Mouse (Mus musculus) midbrain, embryonic 11.5 days (tissue): ENCODE results near the gene Cyp27a1. TPM values are rescaled to one million over a fixed set of nuclear protein-coding genes. Genes with fewer than 3 reads are reported as not detected.

Source experiments
- ATAC-seq: fragments of 200-750 bp; cut with Nextera tagmentation; 2 replicates; pipeline ENCODE4 v1.8.0; 2017; ENCODE audit warnings: moderate TSS enrichment, moderate library complexity; ENCODE audit not compliant: low FRiP score
- DNase-seq: peaks from one replicate; pipeline ENCODE4 v3.0.0; 2015; ENCODE audit warnings: low spot score; ENCODE audit errors: missing footprints
- H3K27ac ChIP-seq: fragments of 300-500 bp; sonication (generic); 2 replicates; pipeline ENCODE4 v1.5.1; 2014; ENCODE audit warnings: low read depth, low read length
- H3K27me3 ChIP-seq: fragments of 300-500 bp; sonication (generic); 2 replicates; pipeline ENCODE4 v1.6.1; 2014; ENCODE audit warnings: mild to moderate bottlenecking, low read length, moderate library complexity, mixed read lengths; ENCODE audit not compliant: control insufficient read depth, insufficient read depth
- H3K36me3 ChIP-seq: fragments of 300-500 bp; sonication (generic); 2 replicates; pipeline ENCODE4 v1.6.1; 2014; ENCODE audit warnings: mild to moderate bottlenecking, low read length, moderate library complexity, mixed read lengths; ENCODE audit not compliant: control insufficient read depth, insufficient read depth
- H3K4me1 ChIP-seq: fragments of 300-500 bp; sonication (generic); 2 replicates; pipeline ENCODE4 v1.6.1; 2014; ENCODE audit warnings: low read length; ENCODE audit not compliant: control insufficient read depth, insufficient read depth
- H3K4me2 ChIP-seq: fragments of 300-500 bp; sonication (generic); 2 replicates; pipeline ENCODE4 v1.6.1; 2014; ENCODE audit warnings: mild to moderate bottlenecking, moderate library complexity
- H3K4me3 ChIP-seq: fragments of 300-500 bp; sonication (generic); 2 replicates; pipeline ENCODE4 v1.5.1; 2014; ENCODE audit warnings: low read depth, low read length
- H3K9ac ChIP-seq: fragments of 300-500 bp; sonication (generic); 2 replicates; pipeline ENCODE4 v1.6.1; 2014; ENCODE audit warnings: low read length
- H3K9me3 ChIP-seq: fragments of 300-500 bp; sonication (generic); 2 replicates; pipeline ENCODE4 v1.6.1; 2016; ENCODE audit warnings: low read length; ENCODE audit not compliant: control insufficient read depth
- WGBS: fragments of 180-500 bp; shearing (Covaris S2); extraction: QIAGEN DNeasy Blood & Tissue Kit; methylation state at CpG from one replicate; pipeline ENCODE4 v1.1.7; 2014; 5-methylcytosine and 5-hydroxymethylcytosine counted together
- polyA plus RNA-seq: library from polyadenylated mRNA; unstranded; fragments of >200 nt; fragmentation: Nextera tagmentation; extraction: Ambion mirVana; gene quantifications from 2 replicates; pipeline ENCODE4 v1.2.1, GENCODE M21; 2014

The Cyp27a1 gene
- polyA plus RNA-seq, 1 experiment from 2014 or later, result 6.7 TPM

- Histone ChIP-seq H3K9me3 (no peaks in the 10 kb centered on the region), H3K27me3 (no peaks in the 10 kb centered on the region), H3K27ac (no peak overlapping the region), H3K36me3 (no peaks in the 10 kb centered on the region), H3K4me3 (peak overlapping the region; percentile 43), H3K4me2 (peak overlapping the region; percentile 92), H3K9ac (peak overlapping the region; percentile 65), H3K4me1 (no peaks in the 10 kb centered on the region)
- peak; percentile 90 for DNase-seq
- no peak; the same call in 1 of the 2 replicates for ATAC-seq
- 38% methylated on average over 12 of the region's 12 CpGs for WGBS
Observed at GRCm38 (mm10) chr1:74713859-74714730, 721 bp downstream of the Cyp27a1 start.

GRCm38 (mm10) chr1:74714967-74715366 is 1.6 kb downstream of the Cyp27a1 start:
- Histone ChIP-seq H3K27ac (no peak overlapping the region), H3K9ac (no peak overlapping the region), H3K4me3 (no peak overlapping the region), H3K27me3 (no peaks in the 10 kb centered on the region), H3K36me3 (no peaks in the 10 kb centered on the region), H3K4me1 (no peaks in the 10 kb centered on the region), H3K4me2 (no peak overlapping the region), H3K9me3 (no peaks in the 10 kb centered on the region)
- 67% methylated on average over 2 of the region's 2 CpGs for WGBS
- ATAC-seq (no peak), DNase-seq (no peak)

- Histone ChIP-seq H3K4me1 (no peaks in the 10 kb centered on the region), H3K9ac (no peak overlapping the region), H3K27me3 (no peaks in the 10 kb centered on the region), H3K4me3 (no peak overlapping the region), H3K9me3 (no peaks in the 10 kb centered on the region), H3K27ac (no peak overlapping the region), H3K4me2 (no peak overlapping the region), H3K36me3 (no peaks in the 10 kb centered on the region)
- 71% methylated on average over 5 of the region's 5 CpGs for WGBS
- ATAC-seq (no peak), DNase-seq (no peak)
Observed at GRCm38 (mm10) chr1:74715468-74715867, 2.1 kb downstream of the Cyp27a1 start.

GRCm38 (mm10) chr1:74715886-74716285 is 2.5 kb downstream of the Cyp27a1 start:
- DNase-seq, result no peak
- no peaks in the 10 kb centered on the region for H3K9me3 ChIP-seq
- ATAC-seq, result no peak
- no peak overlapping the region for H3K4me2 ChIP-seq
- no peak overlapping the region for H3K4me3 ChIP-seq
- H3K9ac ChIP-seq, result no peak overlapping the region
- 90% methylated on average over 6 of the region's 6 CpGs for WGBS
- H3K4me1 ChIP-seq, result no peaks in the 10 kb centered on the region
- H3K27me3 ChIP-seq, result no peaks in the 10 kb centered on the region
- no peak overlapping the region for H3K27ac ChIP-seq
- no peaks in the 10 kb centered on the region for H3K36me3 ChIP-seq

GRCm38 (mm10) chr1:74718113-74718512 is 4.7 kb downstream of the Cyp27a1 start:
- H3K36me3 ChIP-seq, result no peaks in the 10 kb centered on the region
- no peak overlapping the region for H3K9ac ChIP-seq
- no peaks in the 10 kb centered on the region for H3K4me1 ChIP-seq
- no peak for ATAC-seq
- 86% methylated on average over 8 of the region's 8 CpGs for WGBS
- no peak overlapping the region for H3K27ac ChIP-seq
- H3K27me3 ChIP-seq, result no peaks in the 10 kb centered on the region
- H3K9me3 ChIP-seq, result no peaks in the 10 kb centered on the region
- no peak overlapping the region for H3K4me3 ChIP-seq
- no peak for DNase-seq
- H3K4me2 ChIP-seq, result no peak overlapping the region

GRCm38 (mm10) chr1:74719281-74719680 is 5.9 kb downstream of the Cyp27a1 start:
- H3K4me2 ChIP-seq, result no peak overlapping the region
- DNase-seq, result no peak
- no peaks in the 10 kb centered on the region for H3K4me1 ChIP-seq
- H3K27me3 ChIP-seq, result no peaks in the 10 kb centered on the region
- no peak overlapping the region for H3K4me3 ChIP-seq
- no peak for ATAC-seq
- H3K36me3 ChIP-seq, result no peaks in the 10 kb centered on the region
- H3K9ac ChIP-seq, result no peak overlapping the region
- WGBS, result 72% methylated on average over 3 of the region's 3 CpGs
- H3K27ac ChIP-seq, result no peak overlapping the region
- H3K9me3 ChIP-seq, result no peaks in the 10 kb centered on the region

- Histone ChIP-seq H3K4me1 (no peaks in the 10 kb centered on the region), H3K27ac (no peak overlapping the region), H3K9ac (no peak overlapping the region), H3K4me3 (no peak overlapping the region), H3K27me3 (no peaks in the 10 kb centered on the region), H3K4me2 (no peak overlapping the region), H3K36me3 (no peaks in the 10 kb centered on the region), H3K9me3 (no peaks in the 10 kb centered on the region)
- WGBS, result 82% methylated on average over 6 of the region's 6 CpGs
- DNase-seq (no peak), ATAC-seq (no peak)
Observed at GRCm38 (mm10) chr1:74721657-74722056, 8.3 kb downstream of the Cyp27a1 start.

- no peak for DNase-seq
Observed at GRCm38 (mm10) chr1:74723748-74724147, 10.4 kb downstream of the Cyp27a1 start.

GRCm38 (mm10) chr1:74726114-74726513 is 12.7 kb downstream of the Cyp27a1 start:
- DNase-seq (no peak), ATAC-seq (no peak)
- H3K9ac ChIP-seq, result no peak overlapping the region
- 84% methylated on average over 5 of the region's 5 CpGs for WGBS
- H3K27ac ChIP-seq, result no peak overlapping the region
- H3K4me2 ChIP-seq, result no peak overlapping the region
- no peaks in the 10 kb centered on the region for H3K9me3 ChIP-seq
- H3K36me3 ChIP-seq, result no peaks in the 10 kb centered on the region
- no peaks in the 10 kb centered on the region for H3K27me3 ChIP-seq
- H3K4me1 ChIP-seq, result no peaks in the 10 kb centered on the region
- H3K4me3 ChIP-seq, result no peak overlapping the region

More at GRCm38 (mm10) chr1:74723748-74724147, 10.4 kb downstream of the Cyp27a1 start:
- WGBS, result 73% methylated on average over 2 of the region's 2 CpGs
- no peaks in the 10 kb centered on the region for H3K4me1 ChIP-seq
- H3K9ac ChIP-seq, result no peak overlapping the region
- ATAC-seq, result no peak
- no peak overlapping the region for H3K4me2 ChIP-seq
- no peak overlapping the region for H3K4me3 ChIP-seq
- no peaks in the 10 kb centered on the region for H3K9me3 ChIP-seq
- no peak overlapping the region for H3K27ac ChIP-seq
- H3K36me3 ChIP-seq, result no peaks in the 10 kb centered on the region
- no peaks in the 10 kb centered on the region for H3K27me3 ChIP-seq
